Mouse (Mus musculus): ENCODE results near the gene Casc1. TPM values are rescaled to one million over a fixed set of nuclear protein-coding genes. Genes with fewer than 3 reads are reported as not detected.

Casc1 gene
- total and polyA plus RNA-seq, 3 experiments = 0.15 to 0.22 TPM; not detected in 1

GRCm38 (mm10) chr6:145240285-145240684, 29.5 kb upstream of the Casc1 start:
- Histone ChIP-seq H3K9me3 (replicated peaks; ENCODE audit: insufficient read depth, low read length) (no peaks in the 10 kb centered on the region), H3K4me1 (ENCODE audit: control insufficient read depth in 1 of 2, insufficient read depth in 2 of 2, low read length in 2 of 2) (no peaks in the 10 kb centered on the region), H3K27ac (ENCODE audit: control insufficient read depth, low read depth, low read length) (no peak overlapping the region), H3K79me2 (ENCODE audit: control insufficient read depth, insufficient read depth, low read length, poor library complexity) (0 out of 2 replicates have a peak, but pooled peaks cover 1% of the 10 kb centered on the region), H3K36me3 (ENCODE audit: control insufficient read depth in 1 of 2, insufficient read depth in 2 of 2, low read length in 2 of 2) (peaks cover 2 to 19% of the 10 kb centered on the region in 2 experiments; a peak in 3 of 4 replicates), H3K27me3 (ENCODE audit: control insufficient read depth in 1 of 2, insufficient read depth in 2 of 2, low read length in 2 of 2) (no peaks in the 10 kb centered on the region), H3K9ac (ENCODE audit: control insufficient read depth, low read depth, low read length, poor library complexity, severe bottlenecking) (no peak overlapping the region), H3K4me3 (ENCODE audit: control insufficient read depth in 1 of 2, insufficient read depth in 1 of 2, low read depth in 2 of 2, low read length in 2 of 2) (no peak overlapping the region)
- no peak for DNase-seq (ENCODE audit: low read depth, low spot score)
- TF ChIP-seq GATA1 (IDR thresholded peaks at IDR 0.05; ENCODE audit: low read depth, low read length) (no peak), KAT2A (conservative IDR thresholded peaks at IDR 0.05; ENCODE audit: low read depth, low read length) (no peak), MAFK (IDR thresholded peaks at IDR 0.05; ENCODE audit: borderline replicate concordance, low read depth, low read length) (no peak), MXI1 (IDR thresholded peaks at IDR 0.05; ENCODE audit: low read depth, low read length) (no peak), MEF2A (IDR thresholded peaks at IDR 0.05; ENCODE audit: extremely low read depth, insufficient replicate concordance, low read depth, low read length, poor library complexity, severe bottlenecking) (no peak), TAL1 (IDR thresholded peaks at IDR 0.05; ENCODE audit: low read length) (no peak), HCFC1 (IDR thresholded peaks at IDR 0.05; ENCODE audit: low read depth, low read length) (no peak), TCF12 (IDR thresholded peaks at IDR 0.05; ENCODE audit: low read depth, low read length) (no peak), USF1 (IDR thresholded peaks at IDR 0.05; ENCODE audit: low read depth, low read length) (no peak), UBTF (IDR thresholded peaks at IDR 0.05; ENCODE audit: borderline replicate concordance, insufficient read depth, low read depth, low read length) (no peak), MYC (IDR thresholded peaks at IDR 0.05; ENCODE audit: low read depth, low read length) (no peak), ZNF384 (IDR thresholded peaks at IDR 0.05; ENCODE audit: low read depth, low read length) (no peak), RCOR1 (IDR thresholded peaks at IDR 0.05; ENCODE audit: low read depth, low read length) (no peak), MAX (IDR thresholded peaks at IDR 0.05; ENCODE audit: low read length) (no peak), ELF1 (IDR thresholded peaks at IDR 0.05; ENCODE audit: low read depth, low read length) (no peak), NELFE (IDR thresholded peaks at IDR 0.05; ENCODE audit: low read depth, low read length) (no peak), RAD21 (IDR thresholded peaks at IDR 0.05; ENCODE audit: low read depth, low read length) (no peak)

- DNase-seq (ENCODE audit: low read depth, low spot score) = no peak
- H3K79me2 ChIP-seq (ENCODE audit: control insufficient read depth, insufficient read depth, low read length, poor library complexity) = 0 out of 2 replicates have a peak, but pooled peaks cover 1% of the 10 kb centered on the region
- no peaks in the 10 kb centered on the region for H3K27me3 ChIP-seq (ENCODE audit: control insufficient read depth in 1 of 2, insufficient read depth in 2 of 2, low read length in 2 of 2)
- no peaks in the 10 kb centered on the region for H3K9me3 ChIP-seq (replicated peaks; ENCODE audit: insufficient read depth, low read length)
- no peaks in the 10 kb centered on the region for H3K4me1 ChIP-seq (ENCODE audit: control insufficient read depth in 1 of 2, insufficient read depth in 2 of 2, low read length in 2 of 2)
- peaks cover 0 to 29% of the 10 kb centered on the region in 2 experiments; a peak in 2 of 4 replicates for H3K36me3 ChIP-seq (ENCODE audit: control insufficient read depth in 1 of 2, insufficient read depth in 2 of 2, low read length in 2 of 2)
- TF ChIP-seq NELFE (IDR thresholded peaks at IDR 0.05; ENCODE audit: low read depth, low read length) (no peak), MYB (IDR thresholded peaks at IDR 0.05; ENCODE audit: low read depth, low read length) (no peak), TCF12 (IDR thresholded peaks at IDR 0.05; ENCODE audit: low read depth, low read length) (no peak), MXI1 (IDR thresholded peaks at IDR 0.05; ENCODE audit: low read depth, low read length) (no peak), ZMIZ1 (IDR thresholded peaks at IDR 0.05; ENCODE audit: low read depth, low read length) (no peak), JUND (IDR thresholded peaks at IDR 0.05; ENCODE audit: low read depth, low read length) (no peak), BHLHE40 (IDR thresholded peaks at IDR 0.05; ENCODE audit: borderline replicate concordance, low read depth, low read length) (no peak), GABPA (IDR thresholded peaks at IDR 0.05; ENCODE audit: low read depth, low read length) (no peak), MAZ (IDR thresholded peaks at IDR 0.05; ENCODE audit: low read depth, low read length) (no peak), MEF2A (IDR thresholded peaks at IDR 0.05; ENCODE audit: extremely low read depth, insufficient replicate concordance, low read depth, low read length, poor library complexity, severe bottlenecking) (no peak), GATA1 (IDR thresholded peaks at IDR 0.05; ENCODE audit: low read depth, low read length) (no peak)
- H3K9ac ChIP-seq (ENCODE audit: control insufficient read depth, low read depth, low read length, poor library complexity, severe bottlenecking) = no peak overlapping the region
- H3K4me3 ChIP-seq (ENCODE audit: control insufficient read depth in 1 of 2, insufficient read depth in 1 of 2, low read depth in 2 of 2, low read length in 2 of 2) = no peak overlapping the region
- H3K27ac ChIP-seq (ENCODE audit: control insufficient read depth, low read depth, low read length) = no peak overlapping the region
These were observed 26.3 kb upstream of the Casc1 start for GRCm38 (mm10) chr6:145237148-145237547.
